Comparison of ENCODE assay signal across 24 mouse cellular contexts in the genomic region with DNA sequence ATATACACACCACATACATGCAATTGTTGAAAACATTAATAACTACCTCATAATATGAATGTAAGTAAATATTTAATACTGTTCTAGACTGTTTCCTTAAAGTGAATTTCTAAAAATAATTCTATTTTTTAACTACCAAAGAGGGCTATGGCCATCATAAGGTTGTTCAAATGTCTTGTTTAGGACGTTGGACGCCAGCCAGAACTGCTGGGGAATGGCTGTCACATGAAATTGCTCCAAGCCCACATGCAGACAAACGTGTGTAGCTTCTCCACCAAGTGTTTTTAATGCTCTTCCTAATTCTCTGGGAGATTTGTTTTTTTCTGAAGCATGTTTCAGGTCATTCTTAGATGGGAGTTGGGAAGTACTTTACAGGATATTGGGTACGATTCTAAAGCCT. TPM values are rescaled to one million over a fixed set of nuclear protein-coding genes. Genes with fewer than 3 reads are reported as not detected.
DNase-seq lines count a peak whose midpoint lies in the region; ATAC-seq lines count a peak whose summit lies in the region.
"Had no signal": no experiment of that assay in that cellular context is flagged by ENCODE, and none has a peak within 500 bp of the region (broad histone marks: within the 10 kb centered on the region; RNA-seq: fewer than 3 reads in every experiment).

No protein-coding gene starts in this region.

- H3K27me3 ChIP-seq in kidney, embryonic 14.5 days (ENCODE audit: control insufficient read depth, insufficient read depth, low read length): no peaks in the 10 kb centered on the region
- H3K27me3 ChIP-seq: embryonic facial prominence, embryonic 15.5 days; hindbrain, embryonic 13.5 days; liver, embryonic 15.5 days; megakaryocyte, embryonic 14.5 days; midbrain, embryonic 13.5 days had no signal

- DNase-seq in gastrocnemius, postnatal 14 days: peak; percentile 7
- no peak for DNase-seq in gastrocnemius, postnatal 10 days
- peak; percentile 40 to 42 for DNase-seq in heart, postnatal 14 days
- DNase-seq in heart, postnatal 10 days: no peak
- peak; percentile 36 for DNase-seq in kidney, postnatal 4 days
- DNase-seq in testis, postnatal 10 days (ENCODE audit: low spot score): peak; percentile 40
- DNase-seq in testis, postnatal 14 days (ENCODE audit: low spot score): no peak
- DNase-seq: adrenal gland, postnatal 25 days; cerebellum, adult 8-10 months; gastrocnemius, postnatal 25 days; liver; right cerebral cortex, postnatal 14 days; thymus, postnatal 14 days had no signal

- intact Hi-C loops in gastrocnemius, postnatal 14 days (cut with DNase I; ENCODE audit: low total_unique reads): no loop called here
- intact Hi-C loops in heart, postnatal 14 days (cut with DNase I): no loop called here
- intact Hi-C loops in heart, postnatal 10 days (cut with DNase I): no loop called here

- H3K36me3 ChIP-seq in kidney, embryonic 14.5 days (ENCODE audit: control insufficient read depth, insufficient read depth, low read length): no peaks in the 10 kb centered on the region
- H3K36me3 ChIP-seq: embryonic facial prominence, embryonic 15.5 days; hindbrain, embryonic 13.5 days; limb, embryonic 10.5 days; liver, embryonic 15.5 days; midbrain, embryonic 13.5 days had no signal

- peaks cover 17% of the 10 kb centered on the region for H3K4me1 ChIP-seq in kidney, embryonic 14.5 days (ENCODE audit: control insufficient read depth, insufficient read depth, low read length)
- H3K4me1 ChIP-seq: liver, embryonic 15.5 days; megakaryocyte, embryonic 14.5 days had no signal

- H3K4me3 ChIP-seq in kidney, embryonic 14.5 days (ENCODE audit: low read length): no peak overlapping the region
- H3K4me3 ChIP-seq: embryonic facial prominence, embryonic 15.5 days; hindbrain, embryonic 13.5 days; left cerebral cortex, adult 2 months; limb, embryonic 10.5 days; liver, embryonic 15.5 days; megakaryocyte, embryonic 14.5 days; midbrain, embryonic 13.5 days had no signal

- no peaks in the 10 kb centered on the region for H3K9me3 ChIP-seq in kidney, embryonic 14.5 days (ENCODE audit: control insufficient read depth, low read length)
- H3K9me3 ChIP-seq: embryonic facial prominence, embryonic 15.5 days; hindbrain, embryonic 13.5 days; limb, embryonic 10.5 days; liver, embryonic 15.5 days; megakaryocyte, embryonic 14.5 days; midbrain, embryonic 13.5 days had no signal

- H3K27ac ChIP-seq in kidney, embryonic 14.5 days (ENCODE audit: low read depth, low read length): no peak overlapping the region
- H3K27ac ChIP-seq: embryonic facial prominence, embryonic 15.5 days; hindbrain, embryonic 13.5 days; left cerebral cortex, adult 2 months; limb, embryonic 10.5 days; liver, embryonic 15.5 days; midbrain, embryonic 13.5 days had no signal

- no peak overlapping the region for H3K4me2 ChIP-seq in kidney, embryonic 14.5 days (replicated peaks; ENCODE audit: low read depth, low read length)
- H3K4me2 ChIP-seq: embryonic facial prominence, embryonic 15.5 days; hindbrain, embryonic 13.5 days; liver, embryonic 15.5 days; midbrain, embryonic 13.5 days had no signal

- no peak for ATAC-seq in kidney, embryonic 14.5 days (ENCODE audit: low FRiP score, low TSS enrichment)
- ATAC-seq: CD4-positive, CD25-positive, alpha-beta regulatory T cell, adult 4 months; forebrain, embryonic 14.5 days; inflammation-experienced regulatory T-cells, adult 6 months; midbrain, embryonic 13.5 days had no signal

- WGBS in kidney, embryonic 14.5 days: 77% methylated on average over 4 of the region's 4 CpGs

- H3K9ac ChIP-seq in kidney, embryonic 14.5 days (ENCODE audit: low read depth, low read length): no peak overlapping the region
- H3K9ac ChIP-seq: embryonic facial prominence, embryonic 15.5 days; hindbrain, embryonic 13.5 days; liver, embryonic 15.5 days; midbrain, embryonic 13.5 days had no signal

RNA-seq across cellular contexts. Expression of gene Nrp1, which starts 55.0 kb away (rescaled TPM):
- total RNA-seq in gastrocnemius, postnatal 14 days (2021): 10 to 100 TPM; 50.4 to 53.6 TPM
- 10 to 100 TPM; 60.4 to 72.9 TPM for total RNA-seq in gastrocnemius, postnatal 10 days (2021)
- 100 to 1,000 TPM; 128 to 131 TPM for total RNA-seq in heart, postnatal 14 days (2021)
- total RNA-seq in heart, postnatal 10 days (2021): 100 to 1,000 TPM; 137 to 189 TPM
- 77.1 and 113 TPM in 2 replicates for polyA plus RNA-seq in kidney, embryonic 14.5 days (2014; fragmentation: Nextera tagmentation; extraction: Ambion mirVana)

Comparison
In these comparisons a context has a peak if more than half of its experiments do, and no peak if none do; other contexts are left out.
1. DNase-seq: peak in gastrocnemius, postnatal 14 days (single experiment), heart, postnatal 14 days (2 of 2), kidney, postnatal 4 days (2 of 2) and testis, postnatal 10 days (single experiment); none in gastrocnemius, postnatal 10 days (single experiment), heart, postnatal 10 days (0 of 2) and testis, postnatal 14 days (single experiment).